Mouse (Mus musculus): ENCODE results near the gene Crls1.

DNA sequence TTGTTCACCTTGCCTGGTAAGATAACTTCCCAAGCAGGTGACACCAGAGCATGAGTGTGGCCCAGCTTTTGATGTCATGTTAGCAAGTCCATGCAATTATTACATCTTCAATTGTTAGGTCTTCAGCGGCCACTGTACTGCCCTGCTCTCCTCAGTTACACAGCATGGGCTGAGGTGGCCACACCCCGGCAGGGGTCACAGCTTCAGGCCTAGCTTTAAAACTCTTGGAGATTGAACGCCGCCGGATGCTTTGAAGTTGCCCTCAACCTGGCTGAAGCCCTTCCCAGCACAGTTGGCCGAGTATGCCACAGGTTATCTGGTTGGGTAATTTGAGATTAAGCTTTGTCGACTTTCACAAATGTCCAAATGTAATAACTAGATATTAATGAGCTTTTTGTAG is 1.1 kb downstream of the Crls1 start:
- TF ChIP-seq CTCF (IDR thresholded peaks at IDR 0.05): no peak
- TF ChIP-seq EP300 (IDR thresholded peaks at IDR 0.05): no peak
